Mouse (Mus musculus): ENCODE results near the gene Hydin. TPM values are rescaled to one million over a fixed set of nuclear protein-coding genes. Genes with fewer than 3 reads are reported as not detected.

The Hydin gene
- polyA plus RNA-seq, 1 experiment from 2014 or later = 0.07 TPM

GRCm38 (mm10) chr8:110450463-110450862, 183.7 kb downstream of the Hydin start:
- 76% methylated on average over 6 of the region's 6 CpGs for whole genome bisulfite sequencing (ENCODE audit: insufficient replicate concordance)
- no peak overlapping the region for H3K9ac ChIP-seq
- H3K9me3 ChIP-seq (replicated peaks) = no peaks in the 10 kb centered on the region
- H3K4me3 ChIP-seq (replicated peaks) = no peak overlapping the region
- no peaks in the 10 kb centered on the region for H3K27me3 ChIP-seq
- no peak overlapping the region for H3K4me2 ChIP-seq
- no peak overlapping the region for H3K27ac ChIP-seq (replicated peaks)
- no peaks in the 10 kb centered on the region for H3K4me1 ChIP-seq (replicated peaks)
- no peak for ATAC-seq (ENCODE audit: insufficient read depth)
- H3K36me3 ChIP-seq (replicated peaks) = no peaks in the 10 kb centered on the region

GRCm38 (mm10) chr8:110454466-110454865, 187.7 kb downstream of the Hydin start:
- no peak for ATAC-seq (ENCODE audit: insufficient read depth)
- Histone ChIP-seq H3K4me3 (replicated peaks) (no peak overlapping the region), H3K9ac (no peak overlapping the region), H3K4me1 (replicated peaks) (no peaks in the 10 kb centered on the region), H3K36me3 (replicated peaks) (no peaks in the 10 kb centered on the region), H3K4me2 (no peak overlapping the region), H3K9me3 (replicated peaks) (no peaks in the 10 kb centered on the region), H3K27ac (replicated peaks) (no peak overlapping the region), H3K27me3 (no peaks in the 10 kb centered on the region)
- 71% methylated on average over 4 of the region's 4 CpGs for WGBS (ENCODE audit: insufficient replicate concordance)

GRCm38 (mm10) chr8:110457424-110457823, 190.6 kb downstream of the Hydin start:
- no peaks in the 10 kb centered on the region for H3K27me3 ChIP-seq
- H3K4me3 ChIP-seq (replicated peaks) = no peak overlapping the region
- no peak for ATAC-seq (ENCODE audit: insufficient read depth)
- H3K9me3 ChIP-seq (replicated peaks) = no peaks in the 10 kb centered on the region
- no peaks in the 10 kb centered on the region for H3K36me3 ChIP-seq (replicated peaks)
- no peak overlapping the region for H3K4me2 ChIP-seq
- WGBS (ENCODE audit: insufficient replicate concordance) = 48% methylated on average over 4 of the region's 4 CpGs
- H3K4me1 ChIP-seq (replicated peaks) = no peaks in the 10 kb centered on the region
- no peak overlapping the region for H3K27ac ChIP-seq (replicated peaks)
- H3K9ac ChIP-seq = no peak overlapping the region

GRCm38 (mm10) chr8:110462627-110463208, 195.9 kb downstream of the Hydin start:
- H3K4me1 ChIP-seq (replicated peaks) = no peaks in the 10 kb centered on the region
- H3K9ac ChIP-seq = no peak overlapping the region
- WGBS (ENCODE audit: insufficient replicate concordance) = 68% methylated on average over 10 of the region's 10 CpGs
- no peak overlapping the region for H3K4me2 ChIP-seq
- no peaks in the 10 kb centered on the region for H3K9me3 ChIP-seq (replicated peaks)
- no peaks in the 10 kb centered on the region for H3K27me3 ChIP-seq
- no peaks in the 10 kb centered on the region for H3K36me3 ChIP-seq (replicated peaks)
- H3K4me3 ChIP-seq (replicated peaks) = no peak overlapping the region
- no peak for ATAC-seq (ENCODE audit: insufficient read depth)
- no peak overlapping the region for H3K27ac ChIP-seq (replicated peaks)

- ATAC-seq (ENCODE audit: insufficient read depth) = no peak
- Histone ChIP-seq H3K4me1 (replicated peaks) (no peaks in the 10 kb centered on the region), H3K36me3 (replicated peaks) (no peaks in the 10 kb centered on the region), H3K27me3 (no peaks in the 10 kb centered on the region), H3K27ac (replicated peaks) (no peak overlapping the region), H3K9me3 (replicated peaks) (no peaks in the 10 kb centered on the region), H3K4me3 (replicated peaks) (no peak overlapping the region), H3K9ac (no peak overlapping the region), H3K4me2 (no peak overlapping the region)
- WGBS (ENCODE audit: insufficient replicate concordance) = 69% methylated on average over 10 of the region's 10 CpGs
Observed at GRCm38 (mm10) chr8:110463773-110464460, 197.1 kb downstream of the Hydin start.

- H3K4me1 ChIP-seq (replicated peaks) = no peaks in the 10 kb centered on the region
- 71% methylated on average over 9 of the region's 9 CpGs for WGBS (ENCODE audit: insufficient replicate concordance)
- H3K27ac ChIP-seq (replicated peaks) = no peak overlapping the region
- no peak overlapping the region for H3K4me3 ChIP-seq (replicated peaks)
- no peaks in the 10 kb centered on the region for H3K36me3 ChIP-seq (replicated peaks)
- H3K27me3 ChIP-seq = no peaks in the 10 kb centered on the region
- H3K4me2 ChIP-seq = no peak overlapping the region
- H3K9ac ChIP-seq = no peak overlapping the region
- no peaks in the 10 kb centered on the region for H3K9me3 ChIP-seq (replicated peaks)
- ATAC-seq (ENCODE audit: insufficient read depth) = no peak
Observed at GRCm38 (mm10) chr8:110465606-110466005, 198.8 kb downstream of the Hydin start.

- WGBS (ENCODE audit: insufficient replicate concordance) = 47% methylated on average over 6 of the region's 6 CpGs
- Histone ChIP-seq H3K9me3 (replicated peaks) (no peaks in the 10 kb centered on the region), H3K27me3 (no peaks in the 10 kb centered on the region), H3K4me3 (replicated peaks) (no peak overlapping the region), H3K4me2 (no peak overlapping the region), H3K27ac (replicated peaks) (no peak overlapping the region), H3K36me3 (replicated peaks) (no peaks in the 10 kb centered on the region), H3K9ac (no peak overlapping the region), H3K4me1 (replicated peaks) (no peaks in the 10 kb centered on the region)
- no peak for ATAC-seq (ENCODE audit: insufficient read depth)
Observed at GRCm38 (mm10) chr8:110477256-110477655, 210.5 kb downstream of the Hydin start.

- Histone ChIP-seq H3K4me1 (replicated peaks) (no peaks in the 10 kb centered on the region), H3K4me2 (no peak overlapping the region), H3K27me3 (no peaks in the 10 kb centered on the region), H3K36me3 (replicated peaks) (no peaks in the 10 kb centered on the region), H3K27ac (replicated peaks) (no peak overlapping the region), H3K9ac (no peak overlapping the region), H3K4me3 (replicated peaks) (no peak overlapping the region), H3K9me3 (replicated peaks) (no peaks in the 10 kb centered on the region)
- no peak for ATAC-seq (ENCODE audit: insufficient read depth)
- WGBS (ENCODE audit: insufficient replicate concordance) = 43% methylated on average over 6 of the region's 6 CpGs
Observed at GRCm38 (mm10) chr8:110478576-110478975, 211.8 kb downstream of the Hydin start.

- H3K4me3 ChIP-seq (replicated peaks) = no peak overlapping the region
- no peak overlapping the region for H3K9ac ChIP-seq
- H3K4me2 ChIP-seq = no peak overlapping the region
- no peaks in the 10 kb centered on the region for H3K36me3 ChIP-seq (replicated peaks)
- no peak for ATAC-seq (ENCODE audit: insufficient read depth)
- 52% methylated on average over 12 of the region's 12 CpGs for WGBS (ENCODE audit: insufficient replicate concordance)
- no peaks in the 10 kb centered on the region for H3K9me3 ChIP-seq (replicated peaks)
- H3K4me1 ChIP-seq (replicated peaks) = no peaks in the 10 kb centered on the region
- H3K27ac ChIP-seq (replicated peaks) = no peak overlapping the region
- no peaks in the 10 kb centered on the region for H3K27me3 ChIP-seq
Observed at GRCm38 (mm10) chr8:110479401-110479800, 212.6 kb downstream of the Hydin start.

GRCm38 (mm10) chr8:110482275-110482674, 215.5 kb downstream of the Hydin start:
- WGBS (ENCODE audit: insufficient replicate concordance) = 32% methylated on average over 3 of the region's 3 CpGs
- H3K9me3 ChIP-seq (replicated peaks) = no peaks in the 10 kb centered on the region
- H3K27me3 ChIP-seq = no peaks in the 10 kb centered on the region
- no peak overlapping the region for H3K9ac ChIP-seq
- no peak overlapping the region for H3K4me2 ChIP-seq
- H3K4me3 ChIP-seq (replicated peaks) = no peak overlapping the region
- no peaks in the 10 kb centered on the region for H3K4me1 ChIP-seq (replicated peaks)
- H3K36me3 ChIP-seq (replicated peaks) = no peaks in the 10 kb centered on the region
- H3K27ac ChIP-seq (replicated peaks) = no peak overlapping the region
- no peak for ATAC-seq (ENCODE audit: insufficient read depth)

- no peak overlapping the region for H3K9ac ChIP-seq
- 75% methylated on average over 13 of the region's 13 CpGs for WGBS (ENCODE audit: insufficient replicate concordance)
- H3K4me1 ChIP-seq (replicated peaks) = no peaks in the 10 kb centered on the region
- no peak for ATAC-seq (ENCODE audit: insufficient read depth)
- H3K27ac ChIP-seq (replicated peaks) = no peak overlapping the region
- H3K27me3 ChIP-seq = no peaks in the 10 kb centered on the region
- H3K4me2 ChIP-seq = no peak overlapping the region
- no peaks in the 10 kb centered on the region for H3K36me3 ChIP-seq (replicated peaks)
- no peak overlapping the region for H3K4me3 ChIP-seq (replicated peaks)
- no peaks in the 10 kb centered on the region for H3K9me3 ChIP-seq (replicated peaks)
Observed at GRCm38 (mm10) chr8:110485234-110485633, 218.5 kb downstream of the Hydin start.

GRCm38 (mm10) chr8:110486020-110486419, 219.2 kb downstream of the Hydin start:
- H3K36me3 ChIP-seq (replicated peaks) = no peaks in the 10 kb centered on the region
- no peak for ATAC-seq (ENCODE audit: insufficient read depth)
- WGBS (ENCODE audit: insufficient replicate concordance) = 56% methylated on average over 13 of the region's 13 CpGs

More at GRCm38 (mm10) chr8:110486020-110486419, 219.2 kb downstream of the Hydin start:
- Histone ChIP-seq H3K9ac (no peak overlapping the region), H3K27ac (replicated peaks) (no peak overlapping the region), H3K27me3 (no peaks in the 10 kb centered on the region), H3K4me1 (replicated peaks) (no peaks in the 10 kb centered on the region), H3K4me3 (replicated peaks) (no peak overlapping the region), H3K9me3 (replicated peaks) (no peaks in the 10 kb centered on the region), H3K4me2 (no peak overlapping the region)

Measured in liver, embryonic 15.5 days (tissue).